Mouse (Mus musculus): Measurements from ENCODE around the gene Rag1.

DNA sequence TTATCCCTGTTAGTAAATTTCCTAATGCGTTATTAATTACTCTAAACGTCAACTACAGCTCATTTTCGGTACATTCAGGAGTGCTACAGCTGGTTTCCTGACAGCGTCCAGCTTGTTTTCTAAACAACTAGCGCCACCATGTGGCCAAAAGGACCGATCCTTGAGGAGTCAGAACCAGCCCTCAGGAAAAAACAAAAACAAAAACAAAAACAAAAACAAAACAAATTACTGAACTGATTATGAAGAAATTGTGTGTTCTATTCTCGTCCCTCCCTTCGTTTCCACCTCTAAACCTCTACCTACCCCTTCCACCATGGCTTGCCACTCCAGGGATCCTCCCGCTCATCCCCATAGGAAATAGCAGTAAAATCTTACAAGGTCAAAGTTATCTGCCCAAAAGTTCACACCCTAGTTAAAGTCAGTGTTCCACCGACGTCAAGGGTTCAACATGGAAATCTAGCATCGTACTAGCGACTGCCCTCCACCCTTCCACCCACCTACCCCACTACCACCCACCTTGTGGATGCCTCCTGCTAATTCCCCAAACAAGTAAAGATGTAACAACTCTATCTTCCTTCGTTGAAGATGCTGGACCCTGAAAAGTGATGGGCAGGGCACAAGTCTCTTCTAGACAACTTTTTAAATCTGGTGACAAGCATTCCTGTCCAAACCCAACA, 3.8 kb upstream of the Rag1 start:
- TF ChIP-seq CTCF (IDR thresholded peaks at IDR 0.05; ENCODE audit: borderline replicate concordance, control insufficient read depth, extremely low read depth, insufficient read depth, low read length, poor library complexity) (no peak), POLR2A (IDR thresholded peaks at IDR 0.05; ENCODE audit: control insufficient read depth, extremely low read depth, insufficient read depth, low read length, poor library complexity) (no peak)

Data from thymus, adult 2 months (tissue).